Mouse (Mus musculus) olfactory bulb, adult 2 months (tissue): ENCODE data around the gene Sbf1.

Source experiments
- CTCF ChIP-seq: fragments of 200-500 bp; IDR thresholded peaks from 2 replicates; pipeline ENCODE4 v1.5.1; 2012; ENCODE audit warnings: low read depth, mild to moderate bottlenecking, low read length, moderate library complexity; ENCODE audit not compliant: insufficient read depth
- POLR2A ChIP-seq: fragments of 200-500 bp; IDR thresholded peaks from 2 replicates; pipeline ENCODE4 v1.6.1; 2012; ENCODE audit warnings: mild to moderate bottlenecking, low read depth, low read length, moderate library complexity; ENCODE audit not compliant: insufficient read depth

DNA sequence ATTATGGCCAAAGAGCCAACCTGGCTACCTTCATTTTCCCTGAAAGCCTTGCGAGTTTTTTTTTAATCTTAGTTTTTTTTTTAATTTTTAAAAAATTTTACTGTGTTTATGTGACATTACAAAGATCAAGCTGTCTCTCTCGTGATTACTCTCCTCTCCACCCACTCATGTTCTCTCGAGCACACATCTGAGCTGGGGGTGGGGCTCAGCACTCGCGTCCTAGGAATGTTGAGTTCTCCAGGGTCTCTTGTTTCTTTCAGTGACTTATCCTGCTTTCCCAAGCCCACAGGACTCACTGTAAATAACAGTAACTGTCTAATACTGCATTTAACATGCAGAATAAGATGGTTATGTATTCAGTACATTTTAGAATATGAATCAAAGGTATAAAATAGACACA lies 50.6 kb downstream of the Sbf1 start:
- no peak for TF ChIP-seq POLR2A
- TF ChIP-seq CTCF = no peak
